Mouse (Mus musculus): Measurements from ENCODE around the gene Gm20388. TPM values are rescaled to one million over a fixed set of nuclear protein-coding genes. Genes with fewer than 3 reads are reported as not detected.
"Not testable (repeated sequence)": the region's sequence is repeated elsewhere in the genome, so short reads cannot be mapped to it uniquely, and the experiment has no call there.

The Gm20388 gene
- total RNA-seq, 2 experiments from 2014 or later = 10.3 to 10.6 TPM

DNA sequence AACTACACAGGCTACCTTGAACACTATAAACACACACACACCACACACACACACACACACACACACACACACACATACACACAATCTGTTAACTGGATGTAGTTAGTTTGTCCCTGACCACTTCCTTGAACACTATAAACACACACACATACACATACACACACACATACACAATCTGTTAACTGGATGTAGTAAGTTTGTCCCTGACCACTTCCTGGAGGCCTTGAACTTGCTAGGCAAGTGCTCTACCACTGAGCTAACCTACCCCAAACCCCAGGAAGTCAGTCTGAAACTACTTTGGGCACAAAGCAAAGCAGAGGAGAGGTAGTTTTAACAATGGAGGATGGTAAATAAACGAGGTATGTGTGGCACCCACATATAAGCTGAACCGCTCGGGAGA lies 3292.9 kb downstream of the Gm20388 start:
- intact Hi-C loops (cut with DNase I) = loop anchor here (2.0 kb wide), 1 partner anchor 97 kb away; no protein-coding TSS in a partner anchor
- DNase-seq (ENCODE audit: low spot score in 2 of 2) = no peak

DNA sequence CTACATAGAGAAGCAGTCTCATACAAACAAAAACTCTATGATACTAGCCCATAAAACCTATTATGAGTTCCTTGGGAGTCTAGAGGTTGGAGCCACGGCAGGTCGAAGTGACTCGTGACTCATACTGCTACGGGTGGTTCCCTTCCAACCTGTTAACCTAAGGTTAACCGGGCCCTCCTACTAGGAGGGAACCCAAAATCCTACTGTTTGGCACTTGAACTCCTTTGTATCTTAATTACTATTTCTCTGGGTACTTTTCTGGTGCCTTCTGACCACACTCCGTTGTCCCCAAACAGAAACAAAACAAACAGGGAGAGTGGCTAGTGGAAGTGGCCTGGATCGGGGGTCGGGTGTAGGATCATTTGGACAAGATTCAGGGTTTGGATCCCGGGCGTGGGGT lies 3301.2 kb downstream of the Gm20388 start:
- DNase-seq (ENCODE audit: low spot score in 2 of 2) = no peak
- intact Hi-C loops (cut with DNase I) = loop anchor here (10.0 kb wide), 1 partner anchor 317 kb away; no protein-coding TSS in a partner anchor

DNA sequence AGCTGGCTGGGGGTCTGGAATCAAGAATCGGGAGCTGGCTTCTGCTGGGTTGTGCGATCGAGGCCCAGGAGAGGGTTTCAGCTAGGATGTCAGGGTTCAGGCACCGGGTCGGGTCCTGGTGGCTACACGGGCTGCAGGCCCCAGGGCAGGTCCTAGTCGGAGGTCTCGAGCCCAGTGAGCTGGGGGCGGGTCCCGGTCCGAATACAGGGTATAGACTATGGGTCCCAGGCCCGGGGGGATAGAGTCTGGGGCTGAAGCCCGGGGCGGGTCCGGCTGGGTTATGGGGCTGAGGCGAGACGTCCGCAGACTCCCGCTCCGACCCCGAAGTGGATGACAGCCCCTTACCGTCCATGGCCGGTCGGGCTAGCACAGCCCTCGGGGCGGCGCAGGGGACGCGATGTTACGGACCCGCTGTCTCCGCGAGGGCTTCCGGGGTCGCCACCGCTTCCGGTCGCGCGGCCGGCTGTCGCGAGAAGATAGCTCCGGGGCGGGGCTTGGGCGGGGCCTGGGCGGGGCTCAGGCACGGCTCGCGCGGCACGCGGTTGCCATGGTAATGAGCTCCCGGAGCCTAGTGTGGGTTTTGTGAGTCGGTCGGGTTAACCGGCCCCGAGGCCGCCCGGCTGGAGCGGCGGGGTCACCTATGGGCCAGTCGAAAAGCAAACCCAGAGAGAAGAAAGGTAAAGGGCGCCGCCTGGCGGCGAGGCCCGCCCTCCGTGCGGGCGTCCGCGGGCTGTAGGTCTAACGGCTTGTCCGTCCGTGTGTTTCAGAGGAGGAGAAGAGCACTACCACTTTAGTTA lies 3301.9 kb downstream of the Gm20388 start, which contains the start of the genes Chmp1a and Spata33:
Gene Chmp1a (minus strand): TSS at position 443 of the 797 bp plus-strand sequence.
Gene Spata33 (plus strand): TSS at position 512 of the 797 bp plus-strand sequence.
- intact Hi-C loops (cut with DNase I) = loop anchor here (10.0 kb wide), 1 partner anchor 318 kb away; no protein-coding TSS in a partner anchor

DNA sequence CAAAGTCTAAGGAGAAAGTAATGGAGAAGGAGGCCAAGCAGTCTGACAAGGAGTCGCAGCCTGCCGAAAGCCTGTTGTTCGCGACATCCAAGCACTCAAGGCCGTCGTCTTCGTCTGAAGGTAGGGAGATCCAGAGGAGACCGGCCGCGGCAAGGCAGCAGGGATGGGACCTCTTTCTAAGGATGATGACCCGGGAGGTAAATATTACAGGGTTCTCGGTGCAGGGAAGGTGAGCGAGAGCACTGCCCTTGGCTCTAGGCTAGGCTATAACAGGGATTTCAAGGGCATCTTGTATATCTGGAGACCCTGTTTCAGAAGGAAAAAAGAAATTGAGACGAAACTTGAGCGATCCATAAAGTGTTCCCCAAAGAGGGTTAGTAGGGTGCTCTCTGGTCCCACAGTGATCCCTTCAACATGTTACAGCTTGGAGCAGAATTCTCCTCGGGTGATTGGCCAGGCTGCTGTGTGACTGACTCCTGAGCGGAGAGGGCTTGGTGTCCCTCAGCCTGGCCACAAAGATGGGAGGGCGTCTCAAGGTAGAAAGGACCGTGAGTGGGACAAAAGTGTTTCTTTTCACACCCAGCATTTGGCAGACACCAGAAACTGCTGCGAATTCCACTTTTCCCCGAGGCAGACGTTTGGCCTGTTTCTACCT lies 3302.6 kb downstream of the Gm20388 start:
- intact Hi-C loops (cut with DNase I) = loop anchor here (10.0 kb wide), 1 partner anchor 318 kb away; no protein-coding TSS in a partner anchor

More for the DNA sequence above, 3301.9 kb downstream of the Gm20388 start, which contains the start of the genes Chmp1a and Spata33:
- peak; percentile 85 to 87 for DNase-seq (ENCODE audit: low spot score in 2 of 2)

DNA sequence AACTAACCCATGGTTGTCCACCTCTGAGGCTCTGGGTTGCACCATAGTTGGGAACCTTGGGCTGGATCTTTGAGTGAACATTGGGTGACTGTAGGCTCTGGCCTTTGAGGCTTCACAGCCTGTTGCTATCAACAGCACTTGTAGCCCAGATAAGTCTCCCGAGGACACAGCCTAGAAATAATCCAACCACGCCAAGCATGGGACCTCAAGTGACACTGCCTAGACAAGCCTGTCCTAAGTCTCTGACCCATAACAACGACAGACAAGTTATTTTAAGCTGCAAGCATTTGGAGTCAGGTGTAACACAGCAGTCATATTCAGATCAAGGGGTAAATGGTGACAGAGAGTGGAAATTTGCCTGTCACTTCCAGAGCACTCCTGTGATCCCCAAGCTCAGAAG lies 3304.8 kb downstream of the Gm20388 start:
- intact Hi-C loops (cut with DNase I) = loop anchor here (10.0 kb wide), 1 partner anchor 321 kb away; no protein-coding TSS in a partner anchor
- no peak for DNase-seq (ENCODE audit: low spot score in 2 of 2)

More for the DNA sequence above, 3302.6 kb downstream of the Gm20388 start:
- no peak for DNase-seq (ENCODE audit: low spot score in 2 of 2)

DNA sequence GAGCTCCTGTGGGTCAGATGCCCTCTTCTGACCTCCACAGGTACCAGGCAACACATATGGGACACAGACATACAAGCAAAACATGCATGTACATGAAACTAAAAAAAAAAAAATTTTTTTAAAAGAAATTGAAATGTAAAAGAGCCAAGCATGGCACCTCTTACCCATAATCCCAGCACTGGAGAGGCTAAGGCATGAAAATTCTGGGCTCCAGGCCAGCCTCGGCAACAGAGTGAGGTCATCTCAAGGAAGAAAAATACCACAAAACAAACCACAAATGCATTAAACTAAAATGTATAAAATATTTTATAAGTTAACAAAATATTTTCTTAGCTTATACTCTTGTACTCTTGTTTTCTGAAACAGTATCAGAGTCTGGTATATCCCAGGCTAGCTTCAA lies 3310.3 kb downstream of the Gm20388 start:
- intact Hi-C loops (cut with DNase I) = no loop called here
- DNase-seq (ENCODE audit: low spot score in 2 of 2) = no peak

DNA sequence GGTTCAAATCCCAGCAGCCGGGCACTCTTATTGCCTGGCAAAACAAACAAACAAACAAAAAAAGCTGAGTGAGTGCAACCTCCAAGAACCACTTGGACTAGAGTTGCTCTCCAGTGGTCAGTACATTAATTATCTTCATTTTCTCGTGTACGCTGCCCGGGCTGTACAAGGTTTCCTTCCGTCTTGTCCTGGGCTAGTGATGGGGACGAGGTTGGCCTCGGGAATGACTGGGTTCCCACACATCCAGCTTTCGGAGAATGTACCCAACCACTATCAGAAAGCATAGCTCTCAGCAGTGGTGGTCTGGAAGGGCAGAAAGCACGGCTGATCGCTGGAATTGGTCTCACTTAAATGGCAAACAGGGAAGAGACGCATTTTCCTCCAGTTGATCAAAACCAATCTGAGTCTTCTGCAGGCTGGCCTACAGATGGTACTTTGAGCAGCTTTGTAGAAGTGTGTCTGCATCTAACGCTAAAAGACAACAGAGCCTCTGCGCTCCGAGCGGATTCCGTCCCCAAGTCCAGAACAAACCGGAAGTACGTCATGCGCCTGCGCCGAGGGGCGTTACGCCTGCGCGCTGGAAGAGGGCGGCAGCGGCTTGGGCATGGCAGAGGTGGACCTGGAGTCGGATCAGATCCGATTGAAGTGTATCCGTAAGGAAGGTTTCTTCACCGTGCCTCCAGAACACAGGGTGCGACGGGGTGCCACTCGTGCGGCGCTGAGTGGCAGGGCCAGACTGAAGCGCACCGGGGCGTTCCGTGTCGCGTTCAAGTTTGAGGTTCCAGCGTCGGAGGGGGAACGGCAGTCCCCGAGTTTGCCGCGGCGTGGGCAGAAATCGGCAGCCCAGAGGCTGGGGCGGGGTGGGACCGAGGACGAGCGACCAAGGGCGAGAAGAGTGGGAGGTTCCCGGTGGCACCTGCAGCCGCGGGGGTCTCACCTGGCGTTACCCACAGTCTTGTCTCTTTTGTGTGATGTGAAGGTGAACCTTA lies 3313.9 kb downstream of the Gm20388 start, which contains the start of gene Cdk10:
Gene Cdk10 (plus strand): TSS at position 565 of the 989 bp plus-strand sequence.
- DNase-seq (ENCODE audit: low spot score in 2 of 2) = peak; percentile 94 to 96
- intact Hi-C loops (cut with DNase I) = no loop called here

DNA sequence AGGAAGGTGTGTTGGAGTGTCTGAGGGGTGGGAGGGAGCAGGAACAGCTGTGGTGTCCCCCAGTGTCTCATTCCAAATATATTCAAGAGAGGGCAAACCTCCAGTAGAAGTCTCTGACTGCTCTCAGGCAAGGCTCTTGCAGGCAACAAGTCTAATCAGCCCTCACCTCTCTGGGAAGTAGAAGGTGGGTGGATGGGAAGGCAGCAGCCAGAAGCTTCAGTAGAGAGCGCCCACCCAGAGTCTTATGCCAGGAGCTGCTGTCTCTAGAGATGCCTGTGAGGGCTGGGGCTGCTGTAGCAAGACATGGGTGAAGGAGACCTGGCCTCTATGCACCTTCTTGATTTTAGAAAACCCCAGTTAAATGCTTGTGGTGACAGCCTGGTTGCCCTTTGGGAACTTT lies 3317.8 kb downstream of the Gm20388 start:
- intact Hi-C loops (cut with DNase I) = no loop called here
- peak in 1 of 2 experiments; percentile 35 for DNase-seq (ENCODE audit: low spot score in 2 of 2)

DNA sequence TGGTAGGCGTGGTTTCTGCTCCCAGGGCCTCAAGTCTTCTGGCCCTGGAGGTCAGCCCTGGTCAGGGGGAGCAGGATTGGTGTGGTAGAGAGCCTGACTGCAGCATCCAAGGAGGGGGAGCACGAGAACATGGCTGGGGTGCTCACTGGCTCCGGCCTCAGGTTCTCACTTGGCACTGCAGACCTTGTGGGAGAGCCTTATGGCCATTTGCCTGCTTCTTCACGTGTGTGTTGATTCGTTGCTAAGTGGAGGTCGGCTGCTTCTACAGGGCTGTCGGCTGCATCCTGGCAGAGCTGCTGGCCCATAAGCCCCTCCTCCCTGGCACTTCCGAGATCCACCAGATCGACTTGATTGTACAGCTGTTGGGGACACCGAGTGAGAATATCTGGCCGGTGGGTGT lies 3319.7 kb downstream of the Gm20388 start:
- DNase-seq (ENCODE audit: low spot score in 2 of 2); intact Hi-C loops (cut with DNase I): not testable (repeated sequence)

DNA sequence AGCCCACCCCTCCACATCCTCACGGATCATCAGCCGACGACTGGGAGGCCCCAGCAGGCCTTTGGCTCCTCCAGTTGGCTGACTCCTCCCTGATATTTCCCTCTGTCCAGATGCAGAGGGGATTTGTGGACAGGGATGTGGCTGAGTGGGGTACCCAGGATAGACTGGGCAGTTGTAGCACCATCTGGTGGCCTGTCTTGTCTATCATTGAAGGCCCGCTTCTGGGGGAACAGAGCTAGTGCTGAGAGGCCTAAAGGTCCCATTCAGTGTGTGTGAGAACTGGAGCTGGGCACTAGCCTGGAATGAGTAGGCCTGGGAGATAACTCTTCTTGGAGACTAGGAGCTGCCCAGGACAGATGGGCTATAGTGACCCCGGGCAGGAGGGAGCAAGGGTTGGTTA lies 3321.1 kb downstream of the Gm20388 start:
- intact Hi-C loops (cut with DNase I) = no loop called here
- peak; percentile 35 to 37 for DNase-seq (ENCODE audit: low spot score in 2 of 2)

DNA sequence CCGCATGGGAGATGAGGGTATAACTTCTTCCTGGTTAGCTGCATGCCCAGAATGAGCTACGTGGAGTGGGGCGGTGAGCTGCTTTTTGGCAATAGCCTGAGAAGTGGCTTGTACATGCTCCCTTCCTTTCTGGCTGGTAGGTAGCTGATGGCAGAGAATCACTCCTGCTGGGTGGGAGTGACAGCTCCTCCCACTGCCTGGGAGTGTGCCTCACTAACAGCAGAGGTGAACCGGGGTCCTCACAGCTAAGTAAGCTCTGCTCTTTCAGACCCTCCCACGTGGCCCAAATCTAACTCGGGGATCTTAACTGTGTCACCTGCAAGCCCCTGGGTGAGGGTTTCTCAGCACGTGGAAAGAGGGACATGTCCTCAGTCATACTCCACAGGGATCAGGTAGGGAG lies 3321.9 kb downstream of the Gm20388 start:
- intact Hi-C loops (cut with DNase I) = no loop called here
- peak; percentile 40 to 62 for DNase-seq (ENCODE audit: low spot score in 2 of 2)

DNA sequence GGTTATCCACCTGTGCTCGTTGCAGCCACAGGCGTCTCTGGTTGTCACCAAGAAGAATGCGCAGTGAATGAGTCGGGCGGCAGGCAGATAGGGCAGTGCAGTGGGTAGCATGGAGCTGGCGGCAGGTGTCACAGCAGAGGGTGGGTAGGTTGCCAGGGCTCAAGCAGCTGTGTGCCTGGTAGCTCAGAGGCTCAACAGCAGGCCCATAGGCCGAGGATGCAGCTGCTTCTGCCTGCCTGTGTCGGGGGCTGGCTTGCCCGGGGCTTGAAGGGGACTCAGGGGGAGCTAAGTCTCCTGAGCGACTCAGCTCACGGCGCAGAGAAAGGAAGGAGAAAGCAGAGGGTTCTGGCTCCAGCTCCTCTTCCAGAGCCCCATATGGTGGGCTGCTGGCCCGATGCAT lies 3322.7 kb downstream of the Gm20388 start:
- DNase-seq (ENCODE audit: low spot score in 2 of 2) = peak; percentile 39 to 48
- intact Hi-C loops (cut with DNase I) = no loop called here

DNA sequence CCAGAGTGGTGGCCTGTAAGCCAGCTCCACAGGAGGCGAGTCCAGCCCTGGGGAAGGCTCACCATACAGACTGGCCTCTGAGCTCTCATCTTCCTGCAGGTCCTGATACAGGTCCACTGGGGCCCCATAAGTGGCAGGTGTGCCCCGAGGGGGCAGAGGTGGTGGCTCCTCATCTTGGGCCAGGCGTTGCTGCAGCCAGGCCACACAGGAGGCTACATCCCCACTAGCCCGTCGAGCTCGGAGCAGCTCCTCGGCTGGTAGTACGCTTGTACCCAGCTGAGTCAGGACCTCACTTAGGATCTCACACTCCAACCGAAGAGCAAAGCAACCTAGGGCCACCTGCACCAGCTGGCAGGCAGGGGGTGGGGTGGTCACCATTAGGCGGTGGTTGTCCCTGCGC lies 3323.1 kb downstream of the Gm20388 start:
- peak; percentile 30 to 35 for DNase-seq (ENCODE audit: low spot score in 2 of 2)
- intact Hi-C loops (cut with DNase I) = no loop called here

DNA sequence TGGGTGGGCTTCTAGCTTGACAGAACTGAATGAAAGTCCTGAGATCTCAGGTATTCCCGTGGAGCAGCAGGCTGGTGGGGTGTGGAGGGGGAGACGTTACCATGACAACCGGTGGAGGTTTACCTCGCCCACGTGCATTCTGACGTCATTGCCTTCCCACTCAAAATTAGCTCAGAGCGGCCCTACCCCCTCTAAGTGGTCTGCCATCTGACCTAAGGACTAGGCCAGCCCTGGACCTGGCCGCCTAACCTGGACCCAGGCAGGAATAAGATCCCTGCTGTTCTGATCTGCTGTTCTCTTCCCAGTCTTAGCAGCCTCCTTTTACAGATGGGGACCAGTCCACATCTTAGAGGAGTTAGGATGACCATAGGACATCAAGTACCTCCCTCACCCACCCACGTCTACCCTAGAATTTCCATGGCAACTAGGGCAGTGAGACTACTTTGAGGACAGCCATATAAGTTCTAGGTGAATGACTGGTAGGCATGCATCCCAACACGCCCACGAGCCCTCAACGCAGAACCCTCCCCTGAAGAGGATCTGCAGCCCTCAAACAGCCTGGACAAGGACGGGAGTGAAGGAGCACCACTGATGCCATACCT lies 3324.4 kb downstream of the Gm20388 start:
- intact Hi-C loops (cut with DNase I) = no loop called here
- peak; percentile 85 to 86 for DNase-seq (ENCODE audit: low spot score in 2 of 2)

DNA sequence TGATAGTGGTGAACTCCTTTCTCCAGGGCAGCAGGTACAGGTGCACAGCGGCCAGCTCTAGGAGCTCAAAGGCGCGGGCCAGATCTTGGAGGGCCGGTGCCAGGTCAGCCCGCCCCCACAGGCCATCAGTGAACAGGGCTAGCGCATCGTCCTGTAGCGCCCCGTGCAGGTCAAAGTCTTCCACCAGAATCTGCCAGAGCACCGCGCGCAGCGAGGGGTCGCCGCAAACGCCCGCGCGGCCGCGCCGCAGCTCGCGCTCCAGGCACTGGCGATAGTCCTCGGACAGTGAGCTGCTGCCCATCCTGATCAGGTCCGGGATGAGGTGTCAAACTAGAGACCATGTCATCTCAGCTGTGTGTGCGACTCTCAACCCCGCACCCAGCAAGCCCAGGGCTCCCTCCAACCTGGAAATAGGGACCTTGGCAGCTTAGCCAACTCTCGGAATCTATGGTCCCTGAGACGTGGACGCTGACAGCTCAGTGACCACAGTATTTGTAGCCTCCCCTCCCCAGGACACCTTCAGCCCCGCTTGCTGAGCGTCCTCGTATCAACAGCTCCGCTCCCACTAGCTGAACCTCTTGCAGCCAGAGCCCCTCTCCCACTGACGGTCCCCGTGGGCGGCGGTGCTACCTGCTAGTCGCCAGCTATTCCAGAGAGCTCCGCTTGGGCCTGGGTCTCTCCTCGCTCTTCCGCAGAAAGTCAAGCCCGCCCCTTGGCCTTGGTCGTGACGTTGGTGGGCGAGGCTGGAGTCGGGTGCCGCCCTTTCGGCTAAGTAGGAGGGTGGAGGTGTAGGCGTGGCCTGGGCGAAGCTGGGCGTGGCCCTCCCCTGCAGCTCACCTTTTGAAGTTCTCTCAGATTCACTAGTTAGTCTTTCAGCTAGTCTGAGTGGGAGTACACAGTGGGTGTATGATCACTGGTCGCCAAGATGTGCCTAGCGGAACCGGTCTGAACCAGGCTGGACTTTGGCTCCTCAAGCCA lies 3325.2 kb downstream of the Gm20388 start, which contains the start of gene Spata2l:
Gene Spata2l (minus strand): TSS at position 714 of the 978 bp plus-strand sequence.
- intact Hi-C loops (cut with DNase I) = no loop called here
- peak; percentile 84 to 85 for DNase-seq (ENCODE audit: low spot score in 2 of 2)

DNA sequence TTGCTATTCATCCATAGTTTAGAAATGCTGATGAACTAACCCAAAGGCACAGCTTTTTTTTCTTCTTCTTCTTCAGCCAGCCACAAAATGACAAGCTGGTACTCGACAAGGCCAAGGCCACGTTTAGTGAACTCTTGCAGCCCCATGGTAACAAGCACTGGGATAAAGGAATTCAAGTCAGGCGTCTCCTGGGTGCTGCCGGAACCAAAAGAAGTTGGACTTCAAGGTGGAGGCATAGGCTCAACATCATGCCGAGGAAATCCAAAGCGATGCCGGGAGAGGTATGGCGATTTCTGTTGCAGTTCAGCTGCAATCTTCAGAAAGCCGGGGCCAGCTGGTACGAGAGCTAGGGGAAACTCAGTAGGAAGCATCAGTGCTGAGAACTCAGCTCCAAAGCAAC lies 3328.8 kb downstream of the Gm20388 start:
- no peak for DNase-seq (ENCODE audit: low spot score in 2 of 2)
- intact Hi-C loops (cut with DNase I) = no loop called here

DNA sequence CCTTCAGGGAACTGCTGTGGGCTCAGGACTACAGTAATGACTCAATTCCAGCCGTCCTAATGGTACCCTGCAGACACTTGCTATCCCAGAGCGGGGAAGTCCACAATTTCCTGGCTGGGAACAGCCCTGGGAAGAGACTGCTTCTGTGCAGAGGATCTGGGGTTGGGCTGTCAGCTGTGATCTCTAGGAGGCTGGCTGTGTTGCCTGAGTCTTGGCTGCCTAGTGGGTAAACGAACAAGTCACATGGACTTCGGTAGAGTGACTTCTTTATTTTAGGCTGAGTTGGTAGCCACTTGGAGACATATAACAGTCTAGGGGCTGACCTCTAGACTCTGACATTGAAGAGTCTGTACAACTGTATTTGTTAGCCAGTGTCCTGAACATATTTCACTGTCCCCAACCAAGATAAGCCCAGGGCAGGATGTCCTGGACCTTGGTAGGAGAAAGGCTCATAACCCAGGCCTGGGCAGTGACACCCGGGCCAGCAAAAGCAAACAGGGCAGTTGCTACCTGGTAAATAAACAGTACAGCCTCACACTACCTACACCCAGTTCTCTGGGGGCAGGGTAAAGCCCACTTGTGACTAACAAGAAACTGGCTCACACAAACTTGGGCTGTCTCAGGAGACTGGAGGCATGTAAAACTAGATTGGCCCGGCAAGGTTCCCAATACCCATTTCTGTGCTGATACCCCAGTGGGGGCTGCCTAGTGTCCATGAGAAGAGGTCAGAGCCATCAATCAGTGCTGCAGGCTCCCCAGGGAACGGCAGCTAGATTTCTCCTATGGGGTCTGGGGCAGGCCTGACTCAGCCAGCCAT lies 3331.7 kb downstream of the Gm20388 start:
- intact Hi-C loops (cut with DNase I) = no loop called here
- no peak for DNase-seq (ENCODE audit: low spot score in 2 of 2)
